Comparison of ENCODE assay signal across 24 mouse cellular contexts in the genomic region with DNA sequence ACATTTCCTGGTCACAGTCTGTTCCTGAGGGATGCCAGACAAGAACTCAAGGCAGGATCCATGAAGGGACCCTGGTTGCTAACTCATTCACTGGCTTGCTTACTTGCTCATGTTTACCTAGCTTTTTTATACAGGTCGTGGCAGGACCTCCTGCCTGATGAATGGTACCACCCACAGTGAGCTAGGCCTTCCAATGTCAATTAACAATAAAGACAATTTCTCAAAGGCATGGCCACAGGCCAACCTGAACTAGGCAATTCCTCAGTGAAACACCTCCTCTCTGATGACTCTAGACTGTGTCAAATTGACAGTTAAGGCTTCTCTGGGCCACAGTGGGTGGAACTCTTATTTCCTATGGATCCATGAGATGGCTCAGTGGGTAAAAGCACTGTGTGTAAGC.
"Had no signal": no experiment of that assay in that cellular context is flagged by ENCODE, and none has a peak within 500 bp of the region (broad histone marks: within the 10 kb centered on the region; RNA-seq: fewer than 3 reads in every experiment).

No protein-coding gene starts in this region.

- H3K27ac ChIP-seq: heart, embryonic 10.5 days; hindbrain, embryonic 10.5 days; hindbrain, embryonic 12.5 days; hindbrain, embryonic 14.5 days; intestine, embryonic 15.5 days; layer of hippocampus, adult 2 months; left cerebral cortex, adult 2 months; limb, embryonic 10.5 days; limb, embryonic 12.5 days; liver, embryonic 13.5 days; liver, embryonic 15.5 days had no signal

- DNase-seq: gastrocnemius, postnatal 10 days; gastrocnemius, postnatal 25 days; heart, adult 18-20 months; heart, postnatal 10 days; heart, postnatal 4 days; kidney, adult 18-20 months; kidney, adult 8-10 months; kidney, postnatal 10 days; kidney, postnatal 25 days; kidney, postnatal 4 days; liver; liver, embryonic 13.5 days; liver, postnatal 0 days had no signal

- H3K4me1 ChIP-seq: heart, embryonic 10.5 days; heart, embryonic 12.5 days; intestine, embryonic 15.5 days; liver, embryonic 13.5 days; liver, embryonic 15.5 days had no signal

- H3K27me3 ChIP-seq: heart, embryonic 12.5 days; intestine, embryonic 15.5 days; limb, embryonic 12.5 days; liver, embryonic 13.5 days; liver, embryonic 15.5 days had no signal

- H3K4me3 ChIP-seq: heart, embryonic 10.5 days; heart, embryonic 12.5 days; hindbrain, embryonic 10.5 days; hindbrain, embryonic 12.5 days; intestine, embryonic 15.5 days; layer of hippocampus, adult 2 months; left cerebral cortex, adult 2 months; limb, embryonic 10.5 days; limb, embryonic 12.5 days; liver, embryonic 13.5 days; liver, embryonic 15.5 days had no signal
